Mouse (Mus musculus) cerebellum, postnatal 10 days (tissue): ENCODE measurements at regions not wholly inside any gene's neighbourhood (a gene's known extent, or its start where the extent isn't known, plus 50 kb on each side); places are given as distances from the start of the nearest gene placed in this dataset.

Experiments
- DNase-seq, 2 experiments: peaks; one replicate each; pipeline ENCODE4 v3.0.0; 2021; ENCODE audit warnings: mixed read lengths in 2 of 2

- no peak for DNase-seq
These were observed 54.0 kb upstream of the Jade2 start for GRCm38 (mm10) chr11:51911481-51911880.

- no peak for DNase-seq
These were observed 51.8 kb upstream of the Cdkn2aipnl start for GRCm38 (mm10) chr11:51915656-51916032.

- DNase-seq: peak; percentile 68 to 75
These were observed 51.2 kb upstream of the Cdkn2aipnl start for GRCm38 (mm10) chr11:51916033-51916929.
